Mouse (Mus musculus): Measurements from ENCODE around the gene Adgrl1. TPM values are rescaled to one million over a fixed set of nuclear protein-coding genes. Genes with fewer than 3 reads are reported as not detected.
A peak's percentile ranks its signal among the peaks of the same experiment; 100 is the strongest.

Adgrl1 gene
- polyA plus RNA-seq, 1 experiment from 2014 or later = 41.5 TPM

- peak overlapping the region; percentile 32; the same call in 1 of the 2 replicates for H3K9ac ChIP-seq
- no peaks in the 10 kb centered on the region for H3K27me3 ChIP-seq
- no peak overlapping the region for H3K4me2 ChIP-seq (replicated peaks)
- H3K9me3 ChIP-seq (replicated peaks) = no peaks in the 10 kb centered on the region
- no peak overlapping the region for H3K27ac ChIP-seq
- H3K4me1 ChIP-seq = peaks cover 35% of the 10 kb centered on the region
- no peak; the same call in 1 of the 2 replicates for ATAC-seq (ENCODE audit: low FRiP score)
- H3K4me3 ChIP-seq = no peak overlapping the region
- H3K36me3 ChIP-seq = no peaks in the 10 kb centered on the region
- 38% methylated on average over 8 of the region's 8 CpGs for WGBS
Measured at GRCm38 (mm10) chr8:83909311-83909710, 9.4 kb downstream of the Adgrl1 start.

GRCm38 (mm10) chr8:83911809-83912731, 12.2 kb downstream of the Adgrl1 start:
- Histone ChIP-seq H3K4me1 (peaks cover 36% of the 10 kb centered on the region), H3K27ac (no peak overlapping the region), H3K9me3 (replicated peaks) (no peaks in the 10 kb centered on the region), H3K4me2 (replicated peaks) (no peak overlapping the region), H3K4me3 (no peak overlapping the region), H3K9ac (no peak overlapping the region), H3K36me3 (peaks cover 3% of the 10 kb centered on the region; the same call in 1 of the 2 replicates), H3K27me3 (no peaks in the 10 kb centered on the region)
- no peak for ATAC-seq (ENCODE audit: low FRiP score)
- 88% methylated on average over 5 of the region's 5 CpGs for WGBS

- Histone ChIP-seq H3K4me3 (no peak overlapping the region), H3K4me1 (peaks cover 18% of the 10 kb centered on the region), H3K36me3 (peaks cover 19% of the 10 kb centered on the region), H3K9ac (no peak overlapping the region), H3K27me3 (no peaks in the 10 kb centered on the region), H3K9me3 (replicated peaks) (no peaks in the 10 kb centered on the region), H3K4me2 (replicated peaks) (no peak overlapping the region), H3K27ac (no peak overlapping the region)
- 89% methylated on average over 3 of the region's 3 CpGs for WGBS
- no peak for ATAC-seq (ENCODE audit: low FRiP score)
Measured at GRCm38 (mm10) chr8:83914232-83914631, 14.3 kb downstream of the Adgrl1 start.

GRCm38 (mm10) chr8:83914860-83915259, 15.0 kb downstream of the Adgrl1 start:
- Histone ChIP-seq H3K4me2 (replicated peaks) (no peak overlapping the region), H3K27ac (no peak overlapping the region), H3K36me3 (peaks cover 25% of the 10 kb centered on the region), H3K9me3 (replicated peaks) (no peaks in the 10 kb centered on the region), H3K4me1 (peaks cover 13% of the 10 kb centered on the region), H3K9ac (no peak overlapping the region), H3K27me3 (no peaks in the 10 kb centered on the region), H3K4me3 (no peak overlapping the region)
- ATAC-seq (ENCODE audit: low FRiP score) = no peak
- 58% methylated on average over 5 of the region's 5 CpGs for WGBS

GRCm38 (mm10) chr8:83916015-83916414, 16.1 kb downstream of the Adgrl1 start:
- 0 out of 2 replicates have a peak, but pooled peaks have one; percentile 15 for ATAC-seq (ENCODE audit: low FRiP score)
- no peak overlapping the region; the same call in 1 of the 2 replicates for H3K27ac ChIP-seq
- H3K4me2 ChIP-seq (replicated peaks) = no peak overlapping the region
- H3K4me3 ChIP-seq = no peak overlapping the region
- H3K27me3 ChIP-seq = no peaks in the 10 kb centered on the region
- peaks cover 13% of the 10 kb centered on the region for H3K4me1 ChIP-seq
- peaks cover 35% of the 10 kb centered on the region for H3K36me3 ChIP-seq
- no peaks in the 10 kb centered on the region for H3K9me3 ChIP-seq (replicated peaks)
- 82% methylated on average over 5 of the region's 5 CpGs for WGBS
- no peak overlapping the region for H3K9ac ChIP-seq

- Histone ChIP-seq H3K9ac (no peak overlapping the region), H3K27me3 (no peaks in the 10 kb centered on the region), H3K27ac (no peak overlapping the region), H3K36me3 (peaks cover 44% of the 10 kb centered on the region), H3K4me1 (peaks cover 13% of the 10 kb centered on the region), H3K9me3 (replicated peaks) (no peaks in the 10 kb centered on the region), H3K4me2 (replicated peaks) (no peak overlapping the region), H3K4me3 (no peak overlapping the region)
- WGBS = 78% methylated on average over 6 of the region's 6 CpGs
- ATAC-seq (ENCODE audit: low FRiP score) = no peak
Measured at GRCm38 (mm10) chr8:83917566-83917965, 17.7 kb downstream of the Adgrl1 start.

- no peaks in the 10 kb centered on the region for H3K9me3 ChIP-seq (replicated peaks)
- WGBS = 74% methylated on average over 3 of the region's 3 CpGs
Measured at GRCm38 (mm10) chr8:83921558-83921957, 21.7 kb downstream of the Adgrl1 start.

GRCm38 (mm10) chr8:83922727-83923126, 22.8 kb downstream of the Adgrl1 start:
- Histone ChIP-seq H3K36me3 (peaks cover 85% of the 10 kb centered on the region), H3K9me3 (replicated peaks) (no peaks in the 10 kb centered on the region), H3K9ac (no peak overlapping the region), H3K27ac (no peak overlapping the region), H3K4me2 (replicated peaks) (no peak overlapping the region), H3K4me1 (no peaks in the 10 kb centered on the region), H3K4me3 (no peak overlapping the region), H3K27me3 (no peaks in the 10 kb centered on the region)
- WGBS = 94% methylated on average over 8 of the region's 8 CpGs
- ATAC-seq (ENCODE audit: low FRiP score) = no peak

More at GRCm38 (mm10) chr8:83921558-83921957, 21.7 kb downstream of the Adgrl1 start:
- H3K4me1 ChIP-seq = no peaks in the 10 kb centered on the region
- H3K27me3 ChIP-seq = no peaks in the 10 kb centered on the region
- no peak overlapping the region for H3K4me2 ChIP-seq (replicated peaks)
- no peak; the same call in 1 of the 2 replicates for ATAC-seq (ENCODE audit: low FRiP score)
- no peak overlapping the region for H3K9ac ChIP-seq
- H3K36me3 ChIP-seq = peaks cover 83% of the 10 kb centered on the region
- H3K27ac ChIP-seq = no peak overlapping the region; the same call in 1 of the 2 replicates
- H3K4me3 ChIP-seq = no peak overlapping the region

- Histone ChIP-seq H3K4me2 (replicated peaks) (no peak overlapping the region), H3K27me3 (no peaks in the 10 kb centered on the region), H3K9ac (no peak overlapping the region), H3K36me3 (peaks cover 90% of the 10 kb centered on the region), H3K9me3 (replicated peaks) (no peaks in the 10 kb centered on the region), H3K4me3 (no peak overlapping the region), H3K27ac (no peak overlapping the region), H3K4me1 (no peaks in the 10 kb centered on the region)
- ATAC-seq (ENCODE audit: low FRiP score) = no peak
- 87% methylated on average over 5 of the region's 5 CpGs for WGBS
Measured at GRCm38 (mm10) chr8:83924585-83924984, 24.7 kb downstream of the Adgrl1 start.

GRCm38 (mm10) chr8:83926266-83926665, 26.4 kb downstream of the Adgrl1 start:
- Histone ChIP-seq H3K4me2 (replicated peaks) (no peak overlapping the region), H3K27ac (no peak overlapping the region), H3K36me3 (peaks cover 92% of the 10 kb centered on the region), H3K9ac (no peak overlapping the region), H3K4me1 (no peaks in the 10 kb centered on the region), H3K4me3 (no peak overlapping the region), H3K27me3 (no peaks in the 10 kb centered on the region), H3K9me3 (replicated peaks) (no peaks in the 10 kb centered on the region)
- 69% methylated on average over 7 of the region's 7 CpGs for WGBS
- no peak for ATAC-seq (ENCODE audit: low FRiP score)

GRCm38 (mm10) chr8:83934222-83934621, 34.3 kb downstream of the Adgrl1 start:
- Histone ChIP-seq H3K27me3 (no peaks in the 10 kb centered on the region), H3K9me3 (replicated peaks) (no peaks in the 10 kb centered on the region), H3K4me2 (replicated peaks) (no peak overlapping the region), H3K27ac (no peak overlapping the region), H3K4me1 (no peaks in the 10 kb centered on the region), H3K9ac (no peak overlapping the region), H3K36me3 (peaks cover 100% of the 10 kb centered on the region), H3K4me3 (no peak overlapping the region)
- WGBS = 86% methylated on average over 5 of the region's 5 CpGs
- no peak for ATAC-seq (ENCODE audit: low FRiP score)

- no peak overlapping the region for H3K9ac ChIP-seq
- H3K36me3 ChIP-seq = peaks cover 97% of the 10 kb centered on the region
- no peak overlapping the region for H3K4me2 ChIP-seq (replicated peaks)
- H3K9me3 ChIP-seq (replicated peaks) = no peaks in the 10 kb centered on the region
- ATAC-seq (ENCODE audit: low FRiP score) = no peak
- H3K4me3 ChIP-seq = no peak overlapping the region
- WGBS = 73% methylated on average over 2 of the region's 2 CpGs
- H3K27ac ChIP-seq = no peak overlapping the region
- H3K4me1 ChIP-seq = no peaks in the 10 kb centered on the region
- H3K27me3 ChIP-seq = no peaks in the 10 kb centered on the region
Measured at GRCm38 (mm10) chr8:83934994-83935393, 35.1 kb downstream of the Adgrl1 start.

GRCm38 (mm10) chr8:83935435-83935834, 35.5 kb downstream of the Adgrl1 start:
- Histone ChIP-seq H3K9me3 (replicated peaks) (no peaks in the 10 kb centered on the region), H3K36me3 (peaks cover 95% of the 10 kb centered on the region), H3K9ac (no peak overlapping the region), H3K27ac (no peak overlapping the region), H3K4me1 (no peaks in the 10 kb centered on the region), H3K27me3 (no peaks in the 10 kb centered on the region), H3K4me2 (replicated peaks) (no peak overlapping the region), H3K4me3 (no peak overlapping the region)
- 87% methylated on average over 8 of the region's 8 CpGs for WGBS
- ATAC-seq (ENCODE audit: low FRiP score) = no peak

Measured in hindbrain, embryonic 12.5 days (tissue).